In genomic region chr2:31318162-31318561, GRCm38 (mm10) we compare ENCODE assay signal across 14 mouse cellular contexts. TPM values are rescaled to one million over a fixed set of nuclear protein-coding genes. Genes with fewer than 3 reads are reported as not detected.
A peak's percentile ranks its signal among the peaks of the same experiment; 100 is the strongest.
DNase-seq lines count a peak whose midpoint lies in the region; ATAC-seq and TF ChIP-seq lines count a peak whose summit lies in the region.
"Had no signal": no experiment of that assay in that cellular context is flagged by ENCODE, and none has a peak within 500 bp of the region (broad histone marks: within the 10 kb centered on the region; RNA-seq: fewer than 3 reads in every experiment).

No protein-coding gene starts in this region.

- no peak for ATAC-seq in heart, embryonic 11.5 days (replicated peaks; ENCODE audit: insufficient number of reproducible peaks, low FRiP score, low TSS enrichment)
- no peak for ATAC-seq in midbrain, postnatal 0 days (ENCODE audit: low FRiP score)
- ATAC-seq in intestine, embryonic 14.5 days (replicated peaks; ENCODE audit: low FRiP score, low TSS enrichment, low read depth) = no peak
- peak; percentile 79; the same call in 1 of the 2 replicates for ATAC-seq in stomach, embryonic 16.5 days (ENCODE audit: insufficient read depth, low FRiP score)
- ATAC-seq: activated CD4-positive, CD25-positive, alpha-beta regulatory T cell, adult 4 months; inflammation-experienced regulatory T-cells, adult 6 months had no signal

- no peaks in the 10 kb centered on the region for H3K36me3 ChIP-seq in heart, embryonic 11.5 days (ENCODE audit: control insufficient read depth, insufficient read depth, low read length)
- no peaks in the 10 kb centered on the region for H3K36me3 ChIP-seq in midbrain, postnatal 0 days (ENCODE audit: insufficient read depth, low read length)
- H3K36me3 ChIP-seq in midbrain, embryonic 10.5 days = no peaks in the 10 kb centered on the region
- no peaks in the 10 kb centered on the region for H3K36me3 ChIP-seq in intestine, embryonic 14.5 days (ENCODE audit: control insufficient read depth, insufficient read depth, low read length)
- no peaks in the 10 kb centered on the region for H3K36me3 ChIP-seq in stomach, embryonic 16.5 days (ENCODE audit: control insufficient read depth, insufficient read depth, low read length)
- H3K36me3 ChIP-seq: limb, embryonic 13.5 days had no signal

- H3K27me3 ChIP-seq in heart, embryonic 11.5 days (ENCODE audit: control insufficient read depth, insufficient read depth, low read length) = peaks cover 47% of the 10 kb centered on the region
- H3K27me3 ChIP-seq in midbrain, postnatal 0 days (ENCODE audit: insufficient read depth, low read length) = peaks cover 34% of the 10 kb centered on the region
- peaks cover 67% of the 10 kb centered on the region for H3K27me3 ChIP-seq in midbrain, embryonic 10.5 days (ENCODE audit: low read depth, poor library complexity, severe bottlenecking)
- H3K27me3 ChIP-seq in intestine, embryonic 14.5 days (replicated peaks; ENCODE audit: control insufficient read depth, insufficient read depth, low read length) = peaks cover 40% of the 10 kb centered on the region
- H3K27me3 ChIP-seq in stomach, embryonic 16.5 days (ENCODE audit: control insufficient read depth, insufficient read depth, low read length) = peaks cover 34% of the 10 kb centered on the region

- H3K9ac ChIP-seq in heart, embryonic 11.5 days (ENCODE audit: low read depth, low read length) = no peak overlapping the region
- no peak overlapping the region for H3K9ac ChIP-seq in midbrain, postnatal 0 days (replicated peaks; ENCODE audit: low read length, poor library complexity, severe bottlenecking)
- no peak overlapping the region for H3K9ac ChIP-seq in intestine, embryonic 14.5 days (ENCODE audit: low read length)
- peak overlapping the region; percentile 34; the same call in 1 of the 2 replicates for H3K9ac ChIP-seq in stomach, embryonic 16.5 days (ENCODE audit: low read length)
- H3K9ac ChIP-seq: limb, embryonic 13.5 days had no signal

- no peak overlapping the region for H3K4me2 ChIP-seq in heart, embryonic 11.5 days
- H3K4me2 ChIP-seq in midbrain, postnatal 0 days (ENCODE audit: low read depth, low read length, poor library complexity, severe bottlenecking) = no peak overlapping the region
- H3K4me2 ChIP-seq in intestine, embryonic 14.5 days (ENCODE audit: low read length) = no peak overlapping the region
- H3K4me2 ChIP-seq in stomach, embryonic 16.5 days (ENCODE audit: low read depth, low read length) = no peak overlapping the region
- H3K4me2 ChIP-seq: limb, embryonic 13.5 days had no signal

- no peak overlapping the region for H3K4me3 ChIP-seq in heart, embryonic 11.5 days (ENCODE audit: low read depth, low read length)
- no peak overlapping the region for H3K4me3 ChIP-seq in midbrain, postnatal 0 days (ENCODE audit: low read depth, low read length)
- H3K4me3 ChIP-seq in midbrain, embryonic 10.5 days = no peak overlapping the region
- H3K4me3 ChIP-seq in intestine, embryonic 14.5 days (ENCODE audit: low read depth, low read length) = no peak overlapping the region
- H3K4me3 ChIP-seq in stomach, embryonic 16.5 days (replicated peaks; ENCODE audit: low read length) = no peak overlapping the region
- H3K4me3 ChIP-seq: erythroblast, embryonic 14.5 days; limb, embryonic 13.5 days had no signal

- peaks cover 5% of the 10 kb centered on the region; the same call in 1 of the 2 replicates for H3K4me1 ChIP-seq in heart, embryonic 11.5 days (ENCODE audit: control insufficient read depth, insufficient read depth, low read length)
- H3K4me1 ChIP-seq in midbrain, postnatal 0 days (ENCODE audit: insufficient read depth, low read length) = peaks cover 5% of the 10 kb centered on the region; the same call in 1 of the 2 replicates
- H3K4me1 ChIP-seq in midbrain, embryonic 10.5 days = peaks cover 20% of the 10 kb centered on the region
- peaks cover 11% of the 10 kb centered on the region for H3K4me1 ChIP-seq in intestine, embryonic 14.5 days (replicated peaks; ENCODE audit: control insufficient read depth, insufficient read depth, low read length)
- H3K4me1 ChIP-seq in stomach, embryonic 16.5 days (ENCODE audit: control insufficient read depth, insufficient read depth, low read length) = peaks cover 4% of the 10 kb centered on the region; the same call in 1 of the 2 replicates

- TF ChIP-seq CTCF in midbrain, postnatal 0 days (IDR thresholded peaks at IDR 0.05) = no peak

- H3K27ac ChIP-seq in heart, embryonic 11.5 days (ENCODE audit: low read depth, low read length) = peak overlapping the region; percentile 35; the same call in 1 of the 2 replicates
- H3K27ac ChIP-seq in midbrain, postnatal 0 days (ENCODE audit: low read depth, low read length) = no peak overlapping the region
- H3K27ac ChIP-seq in midbrain, embryonic 10.5 days (replicated peaks) = no peak overlapping the region
- peak overlapping the region; percentile 82 for H3K27ac ChIP-seq in intestine, embryonic 14.5 days (ENCODE audit: low read depth)
- peak overlapping the region; percentile 77 for H3K27ac ChIP-seq in stomach, embryonic 16.5 days (ENCODE audit: low read length)
- H3K27ac ChIP-seq: limb, embryonic 13.5 days had no signal

- DNase-seq in heart, adult 8-10 months (ENCODE audit: low spot score) = no peak
- peak; percentile 21 for DNase-seq in midbrain, postnatal 0 days (ENCODE audit: low spot score)
- no peak for DNase-seq in midbrain, embryonic 10.5 days (ENCODE audit: low spot score)
- no peak for DNase-seq in intestine, embryonic 14.5 days (ENCODE audit: low spot score)
- DNase-seq in B cell, adult 2 months = no peak
- no peak for DNase-seq in gastrocnemius, postnatal 10 days
- DNase-seq: lung, adult 18-20 months; thymus, postnatal 4 days had no signal

- no peaks in the 10 kb centered on the region for H3K9me3 ChIP-seq in heart, embryonic 11.5 days (replicated peaks; ENCODE audit: control insufficient read depth, low read length)
- H3K9me3 ChIP-seq in midbrain, postnatal 0 days (ENCODE audit: low read length) = no peaks in the 10 kb centered on the region
- H3K9me3 ChIP-seq in midbrain, embryonic 10.5 days (replicated peaks) = no peaks in the 10 kb centered on the region
- no peaks in the 10 kb centered on the region for H3K9me3 ChIP-seq in intestine, embryonic 14.5 days (ENCODE audit: control insufficient read depth, low read length)
- H3K9me3 ChIP-seq in stomach, embryonic 16.5 days (replicated peaks; ENCODE audit: control insufficient read depth, low read length) = no peaks in the 10 kb centered on the region
- H3K9me3 ChIP-seq: limb, embryonic 13.5 days had no signal

- WGBS in heart, embryonic 11.5 days (ENCODE audit: insufficient replicate concordance) = 21% methylated on average over 2 of the region's 2 CpGs
- WGBS in midbrain, postnatal 0 days = 16% methylated on average over 2 of the region's 2 CpGs
- WGBS in midbrain, embryonic 10.5 days = 19% methylated on average over 2 of the region's 2 CpGs
- 0% methylated on average over 2 of the region's 2 CpGs for WGBS in intestine, embryonic 14.5 days
- 10% methylated on average over 2 of the region's 2 CpGs for WGBS in stomach, embryonic 16.5 days

RNA-seq across cellular contexts. Expression of gene Hmcn2, which starts 3.9 kb away (rescaled TPM):
- polyA plus RNA-seq in heart, embryonic 11.5 days (2014; fragmentation: Nextera tagmentation; extraction: Ambion mirVana) = 0.27 TPM in 1 of 2 replicates, not detected in the other
- 1 to 10 TPM; 4.4 to 9.4 (median 7.9) TPM for total RNA-seq in heart, adult 8-10 months (2022)
- 0.60 and 1.5 TPM in 2 replicates for total RNA-seq in midbrain, postnatal 0 days (2014; rRNA removed)
- polyA plus RNA-seq in midbrain, postnatal 0 days (2015; fragmentation: Nextera tagmentation; extraction: Ambion mirVana) = 0.29 and 0.37 TPM in 2 replicates
- polyA plus RNA-seq in midbrain, embryonic 10.5 days (2016; fragmentation: Nextera tagmentation; extraction: Ambion mirVana) = 0.06 TPM in 1 of 2 replicates, not detected in the other
- polyA plus RNA-seq in intestine, embryonic 14.5 days (2014; fragmentation: Nextera tagmentation; extraction: Ambion mirVana) = 10.0 and 10.3 TPM in 2 replicates
- polyA plus RNA-seq in stomach, embryonic 16.5 days (2015; fragmentation: Nextera tagmentation; extraction: Ambion mirVana) = 4.9 and 5.6 TPM in 2 replicates
- total RNA-seq in gastrocnemius, postnatal 10 days (2021) = 10 to 100 TPM; 38.8 to 50.5 TPM
- polyA plus RNA-seq: erythroblast, embryonic 14.5 days had no signal

Comparison
In these comparisons a context has a peak if more than half of its experiments do, and no peak if none do; other contexts are left out.
1. H3K27ac ChIP-seq: peak in heart, embryonic 11.5 days (single experiment), intestine, embryonic 14.5 days (single experiment) and stomach, embryonic 16.5 days (single experiment); none in midbrain, postnatal 0 days (single experiment) and midbrain, embryonic 10.5 days (single experiment).